Mouse (Mus musculus): ENCODE results near the gene Nsa2. TPM values are rescaled to one million over a fixed set of nuclear protein-coding genes. Genes with fewer than 3 reads are reported as not detected.

Nsa2 gene
- polyA plus RNA-seq, 2 experiments, result 88.4 to 121 TPM

DNA sequence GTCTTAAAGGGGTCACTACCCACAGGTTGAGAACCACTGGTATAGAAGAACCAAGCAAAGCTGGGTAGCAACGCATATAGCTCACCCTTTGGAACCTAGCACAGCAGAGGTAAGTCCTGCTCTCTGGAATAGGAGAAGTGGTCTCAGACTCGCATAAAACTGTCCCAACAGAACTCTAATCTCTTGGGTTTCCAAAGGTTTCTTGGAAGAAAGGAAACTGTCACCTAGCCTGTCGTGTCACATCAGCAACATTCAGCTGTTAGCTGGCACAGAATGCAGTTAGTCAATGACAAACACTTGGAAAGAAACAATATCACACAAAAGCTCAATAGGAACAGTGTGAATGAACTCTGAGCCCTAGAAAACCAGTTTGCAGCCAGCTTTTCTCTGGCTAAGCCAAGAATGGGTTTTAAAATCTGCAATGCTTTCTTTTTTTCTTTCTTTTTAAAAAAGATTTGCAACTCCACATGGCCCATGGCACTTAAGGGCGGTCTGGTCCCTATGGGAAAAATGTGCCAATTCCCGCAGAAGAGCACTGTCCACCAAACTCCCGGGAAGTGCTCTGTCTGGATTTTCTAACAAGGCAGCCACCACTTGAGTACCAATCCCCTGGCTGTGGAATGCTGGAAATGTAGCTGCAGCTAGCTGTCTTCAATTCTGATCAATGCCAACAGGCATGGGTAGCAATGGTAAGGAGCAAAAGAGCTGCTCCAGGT, 42.5 kb upstream of the Nsa2 start:
- H3K9ac ChIP-seq (ENCODE audit: low read depth, low read length, severe bottlenecking), result no peak overlapping the region
- H3K27ac ChIP-seq (replicated peaks; ENCODE audit: low read depth, low read length), result no peak overlapping the region
- H3K4me2 ChIP-seq (replicated peaks; ENCODE audit: low read depth, low read length, severe bottlenecking), result no peak overlapping the region
- no peaks in the 10 kb centered on the region for H3K9me3 ChIP-seq (ENCODE audit: control insufficient read depth, low read length)
- WGBS, result 77% methylated on average over 6 of the region's 6 CpGs
- ATAC-seq (ENCODE audit: low FRiP score, low read depth), result no peak
- H3K27me3 ChIP-seq (ENCODE audit: control insufficient read depth, insufficient read depth, low read length), result no peaks in the 10 kb centered on the region
- DNase-seq (ENCODE audit: low spot score), result no peak
- no peak for TF ChIP-seq POLR2A (IDR thresholded peaks at IDR 0.05; ENCODE audit: borderline replicate concordance, extremely low read depth, insufficient read depth, insufficient read length)
- no peak overlapping the region for H3K4me3 ChIP-seq (replicated peaks; ENCODE audit: low read length)
- H3K36me3 ChIP-seq (ENCODE audit: control insufficient read depth, insufficient read depth, low read length), result peaks cover 55% of the 10 kb centered on the region
- no peaks in the 10 kb centered on the region for H3K4me1 ChIP-seq (ENCODE audit: control insufficient read depth, insufficient read depth, low read length)

DNA sequence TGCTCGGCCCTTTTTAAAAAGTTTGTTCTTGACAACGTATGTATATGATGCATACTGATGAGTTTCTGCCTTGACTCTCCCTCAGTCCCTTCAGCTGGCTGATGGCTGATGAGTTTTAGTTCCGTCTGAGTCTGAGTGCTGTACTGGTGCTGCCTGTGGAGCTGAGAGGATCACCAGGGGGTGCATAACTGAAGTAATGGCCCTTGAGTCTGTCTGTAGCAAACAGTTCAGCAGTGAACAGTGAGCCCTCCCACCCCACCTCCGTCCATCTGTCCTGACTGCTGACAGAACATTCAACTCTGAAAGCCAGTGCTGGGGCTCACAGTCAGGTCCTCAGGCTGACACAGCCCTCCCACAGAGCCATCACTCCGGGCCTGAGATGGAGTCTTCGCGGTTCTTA, 41.2 kb upstream of the Nsa2 start:
- Histone ChIP-seq H3K36me3 (ENCODE audit: control insufficient read depth, insufficient read depth, low read length) (peaks cover 64% of the 10 kb centered on the region), H3K4me3 (replicated peaks; ENCODE audit: low read length) (no peak overlapping the region), H3K27ac (replicated peaks; ENCODE audit: low read depth, low read length) (no peak overlapping the region), H3K27me3 (ENCODE audit: control insufficient read depth, insufficient read depth, low read length) (no peaks in the 10 kb centered on the region), H3K4me1 (ENCODE audit: control insufficient read depth, insufficient read depth, low read length) (no peaks in the 10 kb centered on the region), H3K9me3 (ENCODE audit: control insufficient read depth, low read length) (no peaks in the 10 kb centered on the region), H3K4me2 (replicated peaks; ENCODE audit: low read depth, low read length, severe bottlenecking) (no peak overlapping the region), H3K9ac (ENCODE audit: low read depth, low read length, severe bottlenecking) (no peak overlapping the region)
- no peak for DNase-seq (ENCODE audit: low spot score)
- WGBS, result 80% methylated on average over 7 of the region's 7 CpGs
- ATAC-seq (ENCODE audit: low FRiP score, low read depth), result no peak
- TF ChIP-seq POLR2A (IDR thresholded peaks at IDR 0.05; ENCODE audit: borderline replicate concordance, extremely low read depth, insufficient read depth, insufficient read length), result no peak

DNA sequence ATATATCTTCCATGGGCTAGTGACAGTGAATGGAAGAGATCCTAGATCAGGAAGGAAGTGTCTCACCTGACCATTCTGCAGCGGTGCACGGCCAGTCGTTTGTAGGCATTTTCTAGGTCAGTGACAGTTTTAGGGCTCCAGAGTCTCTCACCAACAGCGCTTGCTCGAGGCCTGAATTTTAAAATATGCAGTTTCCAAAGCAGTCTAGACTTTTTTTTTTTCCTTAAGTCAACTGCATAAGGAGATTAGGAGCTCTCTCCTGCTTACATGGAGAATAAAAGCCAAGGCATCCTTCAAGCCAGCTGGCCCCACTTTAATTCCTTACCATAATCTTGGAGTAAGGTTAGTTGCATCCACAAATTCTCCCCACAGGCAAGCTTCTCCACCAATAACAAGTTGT, 39.0 kb upstream of the Nsa2 start:
- Histone ChIP-seq H3K9me3 (ENCODE audit: control insufficient read depth, low read length) (no peaks in the 10 kb centered on the region), H3K9ac (ENCODE audit: low read depth, low read length, severe bottlenecking) (no peak overlapping the region), H3K27me3 (ENCODE audit: control insufficient read depth, insufficient read depth, low read length) (no peaks in the 10 kb centered on the region), H3K36me3 (ENCODE audit: control insufficient read depth, insufficient read depth, low read length) (peaks cover 78% of the 10 kb centered on the region), H3K4me1 (ENCODE audit: control insufficient read depth, insufficient read depth, low read length) (no peaks in the 10 kb centered on the region), H3K27ac (replicated peaks; ENCODE audit: low read depth, low read length) (no peak overlapping the region), H3K4me3 (replicated peaks; ENCODE audit: low read length) (no peak overlapping the region), H3K4me2 (replicated peaks; ENCODE audit: low read depth, low read length, severe bottlenecking) (no peak overlapping the region)
- 88% methylated on average over 5 of the region's 5 CpGs for WGBS
- ATAC-seq (ENCODE audit: low FRiP score, low read depth), result no peak
- no peak for DNase-seq (ENCODE audit: low spot score)
- TF ChIP-seq POLR2A (IDR thresholded peaks at IDR 0.05; ENCODE audit: borderline replicate concordance, extremely low read depth, insufficient read depth, insufficient read length), result no peak

DNA sequence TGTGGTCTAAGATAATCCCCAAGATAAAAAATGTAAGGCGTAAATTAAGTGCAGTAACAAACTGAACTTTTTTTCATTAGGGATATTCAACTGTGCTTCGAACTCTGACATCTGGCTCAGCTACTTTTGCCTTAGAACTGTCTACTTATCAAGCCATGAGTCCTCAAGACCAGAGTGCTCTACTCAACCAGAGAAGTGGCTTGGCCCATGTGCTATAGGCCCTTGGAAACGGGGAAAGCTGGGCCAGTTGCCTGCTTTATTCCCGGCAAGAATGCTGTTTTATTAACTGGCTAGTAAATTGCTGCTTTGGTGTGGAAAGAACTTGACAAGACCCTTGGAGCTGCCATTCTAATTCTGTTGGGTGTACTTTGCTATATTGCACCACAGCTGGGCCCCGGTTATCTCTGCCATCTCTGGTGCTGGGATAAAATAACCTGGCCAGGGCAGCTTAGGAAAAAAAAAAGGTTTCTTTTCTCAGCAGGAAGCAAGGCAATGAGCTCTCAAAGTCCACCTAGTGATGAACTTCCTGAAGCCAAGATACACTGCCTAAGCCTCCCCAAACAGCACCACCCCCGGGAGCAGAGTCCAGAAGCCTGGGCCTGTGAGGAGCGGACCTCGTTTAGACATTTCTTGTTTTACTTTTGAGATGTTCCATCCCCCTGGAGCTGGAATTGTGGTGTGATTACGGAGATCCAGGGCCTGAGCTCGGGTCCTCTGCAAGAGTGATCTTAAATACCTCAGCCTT, 38.0 kb upstream of the Nsa2 start:
- Histone ChIP-seq H3K36me3 (ENCODE audit: control insufficient read depth, insufficient read depth, low read length) (peaks cover 83% of the 10 kb centered on the region), H3K4me2 (replicated peaks; ENCODE audit: low read depth, low read length, severe bottlenecking) (no peak overlapping the region), H3K9ac (ENCODE audit: low read depth, low read length, severe bottlenecking) (no peak overlapping the region), H3K9me3 (ENCODE audit: control insufficient read depth, low read length) (no peaks in the 10 kb centered on the region), H3K27ac (replicated peaks; ENCODE audit: low read depth, low read length) (no peak overlapping the region), H3K4me1 (ENCODE audit: control insufficient read depth, insufficient read depth, low read length) (no peaks in the 10 kb centered on the region), H3K4me3 (replicated peaks; ENCODE audit: low read length) (no peak overlapping the region), H3K27me3 (ENCODE audit: control insufficient read depth, insufficient read depth, low read length) (no peaks in the 10 kb centered on the region)
- DNase-seq (ENCODE audit: low spot score) (no peak), ATAC-seq (ENCODE audit: low FRiP score, low read depth) (no peak)
- no peak for TF ChIP-seq POLR2A (IDR thresholded peaks at IDR 0.05; ENCODE audit: borderline replicate concordance, extremely low read depth, insufficient read depth, insufficient read length)
- 78% methylated on average over 10 of the region's 10 CpGs for WGBS

DNA sequence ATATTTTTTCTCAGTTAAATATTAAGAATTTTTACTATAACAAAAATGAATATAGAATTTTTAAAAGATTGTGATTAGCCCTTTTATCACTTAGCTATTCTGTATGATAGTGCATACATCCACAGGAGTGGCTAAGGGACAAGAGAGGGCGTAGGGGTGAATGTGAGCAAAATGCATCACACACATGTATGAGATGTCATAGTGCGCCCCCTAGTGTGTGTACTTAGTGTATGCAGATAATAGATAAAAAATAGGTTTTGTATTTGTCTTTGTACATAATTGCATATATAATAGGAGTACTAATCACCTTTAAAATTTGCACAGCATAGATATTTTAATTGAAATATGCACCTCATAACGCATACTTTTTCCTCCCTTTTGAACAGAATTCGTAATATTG, 8.1 kb upstream of the Nsa2 start:
- no peak for TF ChIP-seq POLR2A (IDR thresholded peaks at IDR 0.05; ENCODE audit: borderline replicate concordance, extremely low read depth, insufficient read depth, insufficient read length)
- H3K4me1 ChIP-seq (ENCODE audit: control insufficient read depth, insufficient read depth, low read length), result no peaks in the 10 kb centered on the region

More for the DNA sequence above, 8.1 kb upstream of the Nsa2 start:
- no peaks in the 10 kb centered on the region for H3K9me3 ChIP-seq (ENCODE audit: control insufficient read depth, low read length)
- no peak overlapping the region for H3K27ac ChIP-seq (replicated peaks; ENCODE audit: low read depth, low read length)
- peak; percentile 75 for DNase-seq (ENCODE audit: low spot score)
- H3K4me3 ChIP-seq (replicated peaks; ENCODE audit: low read length), result no peak overlapping the region
- 57% methylated on average over 4 of the region's 4 CpGs for WGBS
- no peak overlapping the region for H3K9ac ChIP-seq (ENCODE audit: low read depth, low read length, severe bottlenecking)
- peaks cover 65% of the 10 kb centered on the region for H3K36me3 ChIP-seq (ENCODE audit: control insufficient read depth, insufficient read depth, low read length)
- ATAC-seq (ENCODE audit: low FRiP score, low read depth), result no peak
- H3K27me3 ChIP-seq (ENCODE audit: control insufficient read depth, insufficient read depth, low read length), result no peaks in the 10 kb centered on the region
- no peak overlapping the region for H3K4me2 ChIP-seq (replicated peaks; ENCODE audit: low read depth, low read length, severe bottlenecking)
